Mouse (Mus musculus) adrenal gland, postnatal 10 days (tissue): ENCODE results near the gene Trak1. TPM values are rescaled to one million over a fixed set of nuclear protein-coding genes. Genes with fewer than 3 reads are reported as not detected.

ENCODE experiments used
- DNase-seq: peaks from one replicate; pipeline ENCODE4 v3.0.0; 2021; ENCODE audit warnings: mixed read lengths
- long read RNA-seq, 2 experiments: library from polyadenylated mRNA; stranded (forward); transcript quantifications; one replicate each; pipeline ENCODE4 v2.0.0; 2021
- total RNA-seq, 2 experiments: library from RNA; stranded (reverse); gene quantifications; 2 replicates each; pipeline ENCODE4 v1.2.3; 2021

Gene Trak1
- total RNA-seq = 100 to 1,000 TPM in 1 of 2 experiments, 10 to 100 TPM in 1; 84.0 to 117 TPM
- long read RNA-seq, experiment 1, partial matches to known transcripts = 4 of 25 reads
- long read RNA-seq, experiment 1, other reads (novel, unspliced or antisense) = 21 of 25 reads
- long read RNA-seq, experiment 2, partial matches to known transcripts = 6 of 18 reads
- long read RNA-seq, experiment 2, other reads (novel, unspliced or antisense) = 11 of 18 reads

DNA sequence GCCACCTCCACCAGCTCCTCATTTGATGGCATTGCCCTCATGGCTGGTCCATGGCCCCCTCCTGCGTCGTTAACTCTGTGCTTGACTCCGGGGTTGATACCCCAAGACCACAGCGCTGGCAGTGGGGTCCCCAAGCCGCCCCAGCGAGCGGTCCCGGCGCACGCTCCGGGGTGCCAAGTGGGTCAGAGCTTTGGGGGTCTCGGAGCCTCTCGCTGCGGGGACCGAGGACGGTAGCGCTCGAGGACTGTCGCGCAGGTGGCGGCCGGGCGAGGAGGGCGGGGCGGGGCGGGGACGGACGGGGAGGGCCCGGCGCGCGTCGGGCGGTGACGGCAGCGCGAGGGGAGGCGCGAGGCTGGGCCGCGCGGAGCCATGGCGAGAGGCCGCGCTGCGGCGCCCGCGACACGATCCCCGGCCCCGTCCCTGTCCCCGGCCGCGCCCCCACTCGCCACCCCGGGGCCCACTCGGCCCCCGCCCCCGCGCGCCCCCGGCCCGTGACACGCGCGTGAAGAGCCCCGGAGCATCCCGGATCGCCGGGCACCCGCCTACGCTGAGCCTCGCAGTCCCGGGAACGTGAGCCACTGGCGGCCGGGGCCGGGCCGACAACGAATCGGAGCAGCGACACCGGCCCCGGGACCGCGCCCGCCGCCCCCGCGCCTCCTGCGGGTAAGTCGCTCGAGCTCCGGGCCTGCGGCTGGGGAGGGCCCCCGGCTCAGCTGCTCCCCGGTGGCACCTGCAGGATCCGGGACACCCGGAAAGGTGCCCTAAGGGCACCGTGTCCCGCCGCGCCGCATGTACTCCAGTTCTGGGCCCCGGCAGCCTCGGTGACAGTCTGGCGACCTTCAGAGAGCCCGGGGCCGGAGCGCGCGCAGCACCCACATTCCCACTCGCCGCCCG lies at the start of gene Trak1:
TSS of gene Trak1 (plus strand) at position 332 of the 894 bp plus-strand sequence.
- DNase-seq = peak; percentile 81

DNA sequence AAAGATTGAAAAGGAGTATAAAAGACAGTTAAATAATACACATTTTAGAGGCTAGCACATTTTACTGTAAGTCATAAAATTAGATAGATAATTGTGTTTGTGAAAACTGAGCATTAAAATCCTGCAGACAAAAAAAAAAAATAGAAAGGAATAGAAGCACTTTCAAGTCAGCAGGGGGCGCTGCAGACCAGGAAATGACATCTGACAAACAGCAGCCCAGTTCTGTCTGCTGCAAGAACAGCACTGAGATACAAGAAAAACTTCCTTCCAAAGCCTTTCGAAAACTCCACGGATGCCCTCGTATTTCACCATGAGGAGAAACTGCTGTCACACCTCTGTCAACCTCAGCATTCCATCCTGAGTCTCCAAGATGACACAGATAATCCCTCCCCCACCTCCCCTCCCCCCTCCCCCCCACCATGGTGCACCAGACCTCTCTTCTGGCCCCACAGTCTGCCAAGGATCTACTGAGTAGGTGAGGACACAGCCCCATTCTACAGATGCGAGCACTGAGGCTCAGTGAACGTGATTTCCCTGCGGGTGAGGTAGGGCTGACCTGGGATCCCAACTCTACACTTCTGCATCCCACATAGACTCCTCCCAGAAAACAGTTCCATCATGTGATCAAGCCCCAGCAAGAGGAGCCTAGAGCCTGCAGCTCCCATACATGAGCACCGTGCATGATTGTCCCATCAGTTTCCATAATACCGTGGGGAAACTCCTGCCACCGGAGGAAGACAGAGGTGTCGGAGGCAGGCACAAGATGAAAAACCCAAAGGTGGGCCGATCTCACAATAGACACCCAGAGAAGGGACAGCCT lies 49.1 kb upstream of the Trak1 start:
- DNase-seq = peak; percentile 91

DNA sequence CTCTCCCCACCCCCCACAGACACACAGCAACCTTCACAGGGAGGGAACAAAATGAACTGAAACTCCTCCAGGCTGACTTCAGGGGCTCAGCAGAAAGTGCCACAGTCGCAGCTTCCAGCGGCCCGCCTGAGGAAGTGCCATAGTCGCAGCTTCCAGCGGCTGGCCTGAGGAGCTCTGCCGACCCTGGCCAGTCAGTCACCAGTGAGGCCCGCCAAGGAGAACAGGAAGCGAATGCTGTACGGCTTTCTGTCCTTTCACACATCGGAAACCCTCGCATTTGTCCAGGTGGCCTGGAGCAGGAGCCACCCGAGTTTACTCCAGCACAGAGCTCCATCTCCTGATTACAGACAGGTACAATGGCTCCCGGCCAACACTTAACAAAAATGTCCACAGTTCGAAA lies 47.5 kb upstream of the Trak1 start:
- DNase-seq = peak; percentile 1

DNA sequence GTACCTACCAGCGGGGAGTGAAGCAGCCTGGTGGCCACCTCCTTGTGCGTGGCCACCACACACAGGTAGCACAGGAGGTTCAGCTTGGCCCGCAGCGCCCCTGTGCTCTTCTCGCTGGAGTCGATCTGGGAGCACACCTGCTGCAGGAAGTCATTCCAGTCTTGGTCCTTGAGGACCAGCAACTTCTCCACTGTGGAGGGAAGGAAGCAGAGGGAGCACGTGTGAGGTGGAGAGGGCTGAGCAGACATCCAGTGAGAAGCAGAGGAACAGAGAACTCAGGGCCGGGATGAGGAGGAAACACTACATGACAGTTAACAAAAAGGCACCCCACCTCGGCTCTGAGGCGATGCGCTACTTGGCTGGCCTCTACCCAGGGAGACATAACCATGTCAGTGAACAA lies 46.4 kb upstream of the Trak1 start:
- no peak for DNase-seq

DNA sequence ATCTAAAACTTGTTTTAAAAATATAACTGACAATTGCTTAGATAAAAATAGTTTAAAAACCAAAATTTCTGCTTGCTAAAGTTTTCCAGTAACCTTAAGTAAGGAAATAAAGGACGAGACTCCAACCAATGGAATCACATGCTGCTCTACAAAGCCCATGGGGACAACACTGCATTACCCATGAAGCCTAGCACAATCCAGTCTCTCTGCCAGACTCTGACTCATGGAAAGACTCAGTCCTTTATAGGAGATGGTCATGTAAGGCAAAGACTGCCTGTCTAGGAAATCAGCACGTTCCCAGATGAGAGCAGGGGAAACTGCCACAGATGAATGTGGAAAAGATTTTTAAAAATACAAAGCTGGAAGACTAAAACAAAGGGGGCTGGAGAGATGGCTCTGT lies 43.3 kb upstream of the Trak1 start:
- peak; percentile 35 for DNase-seq

DNA sequence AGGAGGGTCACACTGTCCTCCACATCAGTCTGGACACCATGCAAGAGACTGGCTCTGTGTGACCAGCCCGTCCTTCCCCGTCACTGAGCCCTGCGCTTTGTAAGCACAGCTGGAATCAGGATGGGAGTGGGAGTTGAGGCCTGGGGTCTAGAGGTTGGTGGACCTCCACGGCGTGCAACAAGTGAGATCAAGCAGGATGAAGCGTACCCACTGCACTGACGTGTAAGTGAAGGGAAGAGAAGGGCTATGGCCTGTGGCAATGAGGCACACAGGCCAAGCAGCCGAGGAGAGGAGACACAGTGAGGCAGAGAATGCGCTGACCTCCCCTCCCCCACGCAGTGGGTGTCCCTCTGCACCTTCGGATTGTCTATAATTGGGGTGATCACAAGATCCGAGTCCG lies 42.5 kb upstream of the Trak1 start:
- no peak for DNase-seq

DNA sequence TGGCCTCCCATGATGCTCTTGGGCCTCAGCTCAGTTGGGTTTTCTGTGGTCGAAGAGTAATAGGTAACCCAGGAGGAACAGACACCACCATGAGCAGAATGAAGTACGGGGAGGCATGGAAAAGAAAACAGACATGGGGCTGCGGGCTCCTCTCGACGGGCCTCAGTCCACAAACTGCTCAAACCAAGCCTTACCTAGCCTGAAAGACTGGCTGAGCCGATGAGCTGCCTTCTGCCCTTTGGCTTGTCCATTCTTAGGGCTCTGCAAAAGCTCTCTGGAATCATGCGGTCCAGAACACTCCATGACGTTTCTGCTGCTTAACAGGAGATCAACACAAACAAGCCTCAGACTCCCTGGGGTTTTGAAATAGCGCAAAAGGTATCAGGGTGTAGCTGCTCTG lies 40.2 kb upstream of the Trak1 start:
- DNase-seq = no peak

DNA sequence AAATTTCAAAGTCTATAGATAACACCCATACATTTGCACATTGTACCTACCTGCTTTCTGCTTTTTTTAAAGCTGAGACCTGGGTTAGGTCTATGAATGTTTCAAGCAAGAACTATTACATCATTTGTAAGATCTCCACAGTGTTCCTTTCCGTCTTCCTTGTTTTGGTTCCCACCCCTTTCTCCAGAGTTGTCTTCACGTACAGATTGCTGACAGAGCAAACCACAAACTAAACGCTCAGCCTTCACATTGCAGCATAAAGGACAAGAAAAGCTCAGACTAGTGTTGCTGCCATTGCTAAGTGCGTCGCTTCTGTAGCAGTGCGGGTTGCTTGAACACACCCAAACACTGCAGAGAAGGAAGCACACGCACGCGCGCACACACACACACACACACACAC lies 32.0 kb upstream of the Trak1 start:
- DNase-seq = no peak

DNA sequence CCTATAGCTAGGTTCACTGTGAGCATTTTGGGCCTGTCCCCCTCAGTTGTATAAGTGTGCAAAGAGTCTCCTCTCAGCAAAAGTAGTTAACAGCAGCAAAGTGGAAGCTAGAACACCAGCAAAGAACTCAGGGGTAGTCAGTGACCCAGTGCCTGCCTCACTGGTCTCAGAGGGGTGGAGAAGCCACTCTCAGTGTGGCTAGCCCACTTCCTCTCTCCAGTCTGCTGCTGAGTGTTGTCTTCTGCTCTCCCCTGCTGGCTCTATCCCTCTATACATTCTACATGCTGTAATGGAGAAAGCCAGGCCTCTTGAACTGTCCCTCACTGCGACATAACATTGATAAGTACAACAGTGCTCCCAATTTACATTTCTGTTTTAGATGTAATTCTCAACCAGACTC lies 26.2 kb upstream of the Trak1 start:
- DNase-seq = no peak

DNA sequence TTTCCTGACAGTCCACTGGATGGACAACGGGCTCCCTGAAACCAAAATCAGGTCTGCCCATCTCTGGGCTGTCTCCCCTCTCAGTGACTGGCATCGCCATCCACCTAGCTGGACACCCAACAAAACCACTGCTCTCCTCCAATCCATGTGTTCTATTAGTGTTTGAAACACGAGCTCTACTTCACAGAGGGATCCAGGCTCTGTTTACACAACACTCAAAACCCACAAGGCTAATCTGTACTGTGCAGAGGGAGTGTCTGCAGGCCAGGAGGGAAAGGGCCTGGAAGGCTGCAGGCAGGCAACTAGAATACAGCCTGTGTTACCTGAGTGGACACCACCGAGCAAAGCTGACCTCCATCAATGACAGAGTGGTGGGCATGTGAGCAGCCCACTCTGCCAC lies 25.7 kb upstream of the Trak1 start:
- DNase-seq = no peak

DNA sequence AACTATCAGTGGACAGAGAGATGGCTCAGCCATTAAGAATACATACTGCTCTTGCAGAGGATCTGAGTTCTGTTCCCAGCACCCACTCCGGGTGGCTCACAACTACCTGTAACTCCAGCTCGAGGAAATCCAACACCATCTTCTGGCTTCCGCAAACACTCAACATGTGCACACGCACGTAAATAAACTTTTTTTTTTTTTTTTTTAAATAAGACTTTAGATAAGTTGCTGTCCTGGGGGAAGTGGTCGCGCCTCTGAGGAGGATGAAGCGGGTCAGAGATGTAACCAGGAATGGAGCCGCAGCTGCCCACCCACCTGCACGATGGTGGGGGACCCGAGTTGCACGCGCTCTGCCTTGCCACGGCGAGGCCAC lies 20.6 kb upstream of the Trak1 start:
- DNase-seq = no peak

DNA sequence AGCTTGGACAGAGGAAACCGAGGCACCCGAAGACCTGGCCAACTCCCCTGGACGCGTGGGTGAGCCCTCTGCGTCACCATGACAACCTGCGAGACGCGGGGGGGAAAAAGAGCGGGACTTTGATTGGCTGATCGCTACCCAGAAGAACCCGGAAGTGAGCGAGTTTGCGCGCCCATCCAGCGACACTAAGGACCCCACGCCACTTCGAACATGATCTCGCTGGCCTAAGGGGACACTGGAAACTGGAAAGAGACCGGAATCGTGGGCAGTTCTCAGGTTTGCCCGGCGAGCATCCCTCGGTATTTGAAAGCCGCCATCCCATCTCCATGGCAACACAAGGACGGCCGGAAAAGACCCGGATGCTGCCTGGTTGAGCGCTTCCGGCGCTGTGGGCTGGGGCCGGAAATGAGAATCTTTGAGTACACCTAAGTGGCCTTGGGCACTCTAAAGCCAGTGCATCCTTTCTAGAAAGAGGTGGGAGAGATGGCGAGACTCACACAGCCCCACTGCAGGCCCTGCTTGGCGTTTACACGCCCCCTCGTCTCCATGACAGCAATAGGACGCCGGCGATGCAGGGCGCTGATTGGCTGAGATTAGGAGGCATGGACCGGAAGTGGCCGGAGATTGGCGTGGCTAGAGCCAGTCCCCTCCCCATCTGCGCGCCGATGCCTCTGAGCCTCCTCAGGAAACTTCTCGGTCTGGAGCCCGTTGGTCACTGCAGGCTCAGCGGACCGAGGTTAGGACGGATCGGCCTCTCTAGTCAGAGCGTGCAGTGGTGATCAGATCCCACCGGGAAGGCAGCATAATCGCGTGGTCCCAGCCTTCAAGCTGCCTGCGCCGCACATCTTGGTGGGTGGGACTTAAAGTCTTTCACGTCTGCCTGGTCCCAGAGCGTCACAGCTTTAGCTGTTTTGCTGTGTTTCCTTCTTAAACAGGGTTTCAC lies 19.9 kb upstream of the Trak1 start, which contains the start of gene Ulk4:
TSS of gene Ulk4 (minus strand) at position 80 of the 943 bp plus-strand sequence.
- DNase-seq = peak; percentile 93

DNA sequence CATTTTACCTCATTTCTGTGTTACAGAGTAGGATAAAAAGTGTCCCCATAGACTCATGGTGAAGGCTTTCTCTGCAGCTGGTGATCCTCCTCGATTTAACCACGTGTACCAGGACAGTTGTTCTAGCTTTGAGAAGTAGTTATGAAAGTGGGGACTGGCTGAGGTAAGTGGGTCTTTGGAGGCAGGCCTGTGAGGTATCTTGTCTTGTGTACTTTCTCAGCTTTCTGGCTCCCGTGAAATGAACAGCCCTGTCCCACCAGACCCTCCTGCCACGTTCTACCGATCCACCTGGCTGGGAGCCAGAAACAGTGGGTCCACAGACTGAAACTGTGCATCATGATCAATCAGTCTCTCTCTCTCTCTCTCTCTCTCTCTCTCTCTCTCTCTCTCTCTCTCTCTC lies 18.1 kb upstream of the Trak1 start:
- DNase-seq = no peak

DNA sequence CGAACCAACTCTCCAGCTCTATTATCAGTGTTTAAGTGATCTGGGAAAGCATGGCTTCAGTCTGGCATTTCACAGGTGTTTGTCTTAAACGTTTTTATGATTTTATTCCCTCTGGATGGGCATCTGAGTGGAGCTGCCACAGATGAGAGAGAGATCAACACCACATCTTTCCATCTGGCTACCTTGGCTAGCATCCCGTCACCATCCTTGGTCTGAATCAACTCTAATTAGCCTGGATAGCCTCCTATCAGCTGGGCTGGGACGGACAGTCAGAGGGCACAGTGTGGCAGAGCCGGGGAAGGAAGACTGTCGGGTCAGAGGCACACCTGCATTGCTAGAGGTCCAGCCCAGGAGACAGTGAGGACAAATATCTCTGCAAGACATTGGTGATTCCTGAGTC lies 15.4 kb upstream of the Trak1 start:
- DNase-seq = no peak

DNA sequence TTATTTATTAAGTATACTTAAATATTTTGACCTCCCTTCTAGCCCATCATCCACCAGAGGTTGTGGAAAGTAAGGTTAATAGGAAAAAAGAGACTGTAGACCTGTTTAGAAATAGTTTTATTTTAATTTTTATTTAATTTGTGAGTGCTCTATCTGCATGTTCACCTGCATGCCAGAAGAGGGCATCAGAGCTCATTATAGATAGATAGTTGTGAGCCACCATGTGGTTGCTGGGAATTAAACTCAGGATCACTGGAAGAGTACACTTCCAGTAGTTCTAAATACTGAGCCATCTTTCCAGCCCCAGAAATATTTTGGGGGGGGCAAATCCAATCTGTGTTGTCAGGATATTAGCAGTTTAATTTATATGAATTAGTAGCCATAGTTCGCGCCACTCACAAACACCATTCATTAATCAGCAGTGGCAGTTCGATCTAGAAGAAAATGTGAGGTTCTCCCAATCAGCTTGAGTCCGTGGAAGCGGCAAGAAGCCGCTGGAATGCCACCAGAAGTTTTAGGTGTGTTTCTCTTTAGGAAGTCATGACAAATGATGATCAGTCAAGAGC lies 13.6 kb upstream of the Trak1 start:
- DNase-seq = peak; percentile 10

DNA sequence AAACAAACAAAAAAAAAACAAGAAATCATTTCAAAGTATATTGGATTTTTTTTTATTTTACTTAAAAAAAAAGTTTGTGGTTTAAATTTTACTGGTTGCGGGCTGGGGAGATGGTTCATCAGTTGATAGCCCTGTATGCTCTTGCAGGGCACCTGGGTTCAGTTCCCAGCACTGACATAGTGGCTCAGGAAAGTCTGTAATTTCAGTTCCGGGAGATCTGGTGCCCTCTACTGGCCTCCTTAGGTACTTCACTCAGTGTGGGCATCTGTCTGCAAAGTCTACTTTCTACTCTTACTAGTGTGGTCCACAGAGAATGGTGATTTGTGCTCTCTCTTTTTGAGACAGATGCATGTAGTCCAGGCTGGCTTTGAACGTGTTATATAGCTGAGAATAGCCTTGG lies 12.9 kb upstream of the Trak1 start:
- DNase-seq = peak; percentile 42

DNA sequence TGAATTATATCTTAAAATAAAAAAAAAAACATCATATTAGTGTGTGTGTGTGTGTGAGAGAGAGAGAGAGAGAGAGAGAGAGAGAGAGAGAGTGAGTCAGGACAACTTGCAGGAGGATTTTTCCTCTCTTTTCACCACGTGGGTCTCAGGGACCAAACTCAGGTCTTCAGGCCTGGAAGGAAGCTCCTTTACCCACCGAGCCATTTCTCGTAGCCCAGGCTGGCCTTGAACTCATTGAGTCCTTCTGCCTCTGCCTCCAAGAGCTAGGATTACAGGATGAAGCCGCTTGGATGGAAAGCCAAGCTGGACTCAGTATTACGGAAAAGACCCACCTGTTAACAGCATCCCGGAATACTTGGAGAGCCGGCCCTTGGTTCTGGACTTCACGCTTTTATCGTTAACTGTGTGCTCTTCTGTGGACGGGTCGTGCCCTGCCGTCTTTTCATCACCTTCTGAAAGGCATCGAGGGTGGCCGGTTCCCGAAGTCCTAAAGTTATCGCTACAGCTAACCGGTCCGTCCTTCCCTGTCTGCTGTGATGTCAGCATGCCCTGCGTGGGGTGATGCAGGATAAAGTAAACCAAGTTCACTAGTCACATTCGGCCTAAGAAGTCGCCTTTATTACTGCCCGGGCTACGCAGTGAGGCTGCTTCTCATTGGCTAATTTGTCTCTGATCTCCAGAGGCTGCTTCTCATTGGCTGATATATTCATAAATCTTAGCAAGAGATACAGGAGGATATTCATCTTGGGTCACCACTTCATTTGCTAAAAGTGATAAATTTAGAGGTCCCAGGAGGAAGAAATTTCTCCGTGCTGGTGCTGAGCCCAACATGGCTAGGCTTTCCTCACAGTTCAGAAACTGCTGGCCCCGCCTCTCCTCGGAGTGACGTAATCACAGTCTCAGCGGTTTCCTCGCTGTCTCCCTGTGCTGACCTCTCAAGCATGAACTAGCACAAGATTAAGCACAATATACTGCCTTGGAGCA lies 11.7 kb upstream of the Trak1 start:
- peak; percentile 83 for DNase-seq

DNA sequence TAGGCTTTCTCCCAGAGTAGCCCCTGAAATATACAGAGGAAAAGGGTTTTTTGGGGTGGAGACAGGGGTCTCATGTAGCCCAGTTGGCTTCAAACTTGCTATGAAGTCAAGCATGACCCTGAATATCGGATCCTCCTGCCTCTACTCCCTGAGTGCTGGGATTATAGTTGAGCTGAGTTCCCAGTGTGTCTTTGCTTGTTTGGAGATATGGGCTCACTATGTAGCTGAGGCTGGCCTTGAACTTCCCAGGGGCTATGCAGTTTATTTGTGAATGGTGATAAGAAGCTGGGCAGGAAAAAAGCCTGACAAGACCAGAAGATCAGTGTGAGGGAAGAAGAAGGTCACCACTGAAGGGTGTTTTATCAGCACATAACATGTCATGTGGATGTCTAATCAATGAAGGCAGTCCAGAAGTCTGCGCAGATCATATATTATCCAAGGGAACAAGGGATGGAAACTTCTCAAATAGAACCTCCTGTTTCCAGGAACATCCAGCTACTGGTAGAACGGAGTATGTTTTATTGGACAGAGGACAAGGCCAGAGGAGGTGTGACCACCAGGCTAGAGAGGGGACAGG lies 10.9 kb upstream of the Trak1 start:
- no peak for DNase-seq

DNA sequence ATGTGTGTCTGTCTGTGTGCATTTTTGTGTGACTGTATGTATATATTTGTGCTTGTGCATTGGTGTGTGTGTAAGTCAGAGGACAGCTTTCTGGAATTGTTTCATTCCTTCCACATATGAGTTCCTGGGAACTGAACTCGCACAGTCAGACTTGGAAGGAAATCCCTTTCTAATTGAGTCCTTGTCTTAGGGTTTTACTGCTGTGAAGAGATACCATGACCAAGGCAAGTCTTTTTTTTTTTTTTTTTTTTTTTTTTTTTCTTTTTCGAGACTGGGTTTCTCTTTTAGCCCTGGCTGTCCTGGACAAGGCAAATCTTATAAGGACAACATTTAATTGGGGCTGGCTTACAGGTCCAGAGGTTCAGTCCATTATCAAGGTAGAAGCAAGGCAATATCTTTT lies 6.0 kb upstream of the Trak1 start:
- no peak for DNase-seq

DNA sequence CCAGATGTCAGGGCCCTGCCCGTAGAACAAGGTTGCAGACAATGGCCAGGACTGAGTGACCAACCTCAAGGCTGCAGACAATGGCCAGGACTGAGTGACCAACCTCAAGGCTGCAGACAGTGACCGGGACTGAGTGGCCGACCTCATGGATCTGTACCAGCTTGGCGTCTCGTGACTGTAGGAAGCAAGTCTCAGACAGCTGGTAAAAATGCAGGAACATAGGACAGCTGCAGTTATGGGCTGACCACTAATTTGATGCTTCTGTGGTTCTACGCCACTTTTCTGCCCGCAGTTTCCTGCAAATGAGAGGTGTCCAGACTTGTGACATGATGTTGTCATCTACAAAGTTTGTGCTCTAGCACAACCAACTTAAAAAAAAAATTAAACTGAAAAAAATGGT lies 4.1 kb upstream of the Trak1 start:
- no peak for DNase-seq
